Mouse (Mus musculus): Measurements from ENCODE around the gene Ahdc1.

Gene Ahdc1

GRCm38 (mm10) chr4:133052029-133052745 lies 41.1 kb downstream of the Ahdc1 start:
- DNase-seq (ENCODE audit: extremely low read depth, insufficient read length, low spot score): no peak

- DNase-seq (ENCODE audit: extremely low read depth, insufficient read length, low spot score): no peak
Measured at GRCm38 (mm10) chr4:133052995-133053572, 42.0 kb downstream of the Ahdc1 start.

GRCm38 (mm10) chr4:133054530-133054929 lies 43.5 kb downstream of the Ahdc1 start:
- DNase-seq (ENCODE audit: extremely low read depth, insufficient read length, low spot score): no peak

GRCm38 (mm10) chr4:133055163-133055951 lies 44.3 kb downstream of the Ahdc1 start:
- DNase-seq (ENCODE audit: extremely low read depth, insufficient read length, low spot score): peak; percentile 79

- peak; percentile 93 for DNase-seq (ENCODE audit: extremely low read depth, insufficient read length, low spot score)
Measured at GRCm38 (mm10) chr4:133056069-133056890, 45.2 kb downstream of the Ahdc1 start.

GRCm38 (mm10) chr4:133057389-133058122 lies 46.5 kb downstream of the Ahdc1 start:
- peak; percentile 72 for DNase-seq (ENCODE audit: extremely low read depth, insufficient read length, low spot score)

- DNase-seq (ENCODE audit: extremely low read depth, insufficient read length, low spot score): no peak
Measured at GRCm38 (mm10) chr4:133058123-133058453, 47.0 kb downstream of the Ahdc1 start.

GRCm38 (mm10) chr4:133058513-133059480 lies 47.7 kb downstream of the Ahdc1 start:
- no peak for DNase-seq (ENCODE audit: extremely low read depth, insufficient read length, low spot score)

- no peak for DNase-seq (ENCODE audit: extremely low read depth, insufficient read length, low spot score)
Measured at GRCm38 (mm10) chr4:133060702-133061101, 49.6 kb downstream of the Ahdc1 start.

GRCm38 (mm10) chr4:133061798-133062197 lies 50.7 kb downstream of the Ahdc1 start:
- DNase-seq (ENCODE audit: extremely low read depth, insufficient read length, low spot score): no peak

GRCm38 (mm10) chr4:133062286-133062685 lies 51.2 kb downstream of the Ahdc1 start:
- no peak for DNase-seq (ENCODE audit: extremely low read depth, insufficient read length, low spot score)

- DNase-seq (ENCODE audit: extremely low read depth, insufficient read length, low spot score): no peak
Measured at GRCm38 (mm10) chr4:133063203-133063602, 52.1 kb downstream of the Ahdc1 start.

- no peak for DNase-seq (ENCODE audit: extremely low read depth, insufficient read length, low spot score)
Measured at GRCm38 (mm10) chr4:133063799-133064198, 52.7 kb downstream of the Ahdc1 start.

GRCm38 (mm10) chr4:133064791-133065190 lies 53.7 kb downstream of the Ahdc1 start:
- DNase-seq (ENCODE audit: extremely low read depth, insufficient read length, low spot score): no peak

GRCm38 (mm10) chr4:133065894-133066386 lies 54.9 kb downstream of the Ahdc1 start:
- no peak for DNase-seq (ENCODE audit: extremely low read depth, insufficient read length, low spot score)

GRCm38 (mm10) chr4:133068400-133069138 lies 57.5 kb downstream of the Ahdc1 start:
- DNase-seq (ENCODE audit: extremely low read depth, insufficient read length, low spot score): no peak

GRCm38 (mm10) chr4:133070388-133070787 lies 59.3 kb downstream of the Ahdc1 start:
- DNase-seq (ENCODE audit: extremely low read depth, insufficient read length, low spot score): no peak

- DNase-seq (ENCODE audit: extremely low read depth, insufficient read length, low spot score): no peak
Measured at GRCm38 (mm10) chr4:133070821-133071372, 59.8 kb downstream of the Ahdc1 start.

All from 3134 (cell line).